Mouse (Mus musculus) MEL (cell line): ENCODE measurements at regions not wholly inside any gene's neighbourhood (a gene's known extent, or its start where the extent isn't known, plus 50 kb on each side); places are given as distances from the start of the nearest gene placed in this dataset.

ENCODE experiments used
- DNase-seq: peaks from one replicate; pipeline ENCODE4 v3.0.0; 2011; ENCODE audit warnings: low read depth, low spot score
- H3K27ac ChIP-seq: 2 replicates; pipeline ENCODE4 v1.5.1; 2012; ENCODE audit warnings: low read depth, mild to moderate bottlenecking, control low read depth, low read length, moderate library complexity; ENCODE audit not compliant: control insufficient read depth
- H3K27me3 ChIP-seq, 2 experiments: fragments of 150-350 bp in 1 of 2; sonication (generic) in 1 of 2; 2 replicates each; pipeline ENCODE4 v1.6.1; 2012; ENCODE audit warnings: low read length in 2 of 2, mild to moderate bottlenecking in 2 of 2, improper control_type of control experiment in 1 of 2, moderate library complexity in 1 of 2; ENCODE audit not compliant: insufficient read depth in 2 of 2, control insufficient read depth in 1 of 2
- H3K36me3 ChIP-seq, 2 experiments: 2 replicates each; pipeline ENCODE4 v1.6.1; 2012 to 2014; ENCODE audit warnings: low read length in 2 of 2, improper control_type of control experiment in 1 of 2, inconsistent platforms in 1 of 2, mild to moderate bottlenecking in 1 of 2; ENCODE audit not compliant: insufficient read depth in 2 of 2, control insufficient read depth in 1 of 2
- H3K4me1 ChIP-seq, 2 experiments: fragments of 150-350 bp in 1 of 2; sonication (generic) in 1 of 2; 2 replicates each; pipeline ENCODE4 v1.6.1; 2012; ENCODE audit warnings: low read length in 2 of 2, improper control_type of control experiment in 1 of 2, mild to moderate bottlenecking in 1 of 2; ENCODE audit not compliant: insufficient read depth in 2 of 2, control insufficient read depth in 1 of 2
- H3K4me3 ChIP-seq, 2 experiments: fragments of 150-350 bp in 1 of 2; sonication (generic) in 1 of 2; 2 replicates each; pipeline ENCODE4 v1.5.1; 2012; ENCODE audit warnings: low read depth in 2 of 2, low read length in 2 of 2, mild to moderate bottlenecking in 2 of 2, moderate library complexity in 2 of 2, control low read depth in 1 of 2, improper control_type of control experiment in 1 of 2; ENCODE audit not compliant: control insufficient read depth in 1 of 2, insufficient read depth in 1 of 2
- H3K79me2 ChIP-seq: 2 replicates; pipeline ENCODE4 v1.6.1; 2012; ENCODE audit warnings: mild to moderate bottlenecking, low read length, moderate library complexity; ENCODE audit not compliant: control insufficient read depth, poor library complexity, insufficient read depth
- H3K9ac ChIP-seq: 2 replicates; pipeline ENCODE4 v1.6.1; 2012; ENCODE audit warnings: low read depth, mild to moderate bottlenecking, control low read depth, low read length, moderate library complexity; ENCODE audit not compliant: control insufficient read depth, poor library complexity, severe bottlenecking
- H3K9me3 ChIP-seq: fragments of 150-350 bp; sonication (generic); replicated peaks from 2 replicates; pipeline ENCODE4 v1.6.1; 2012; ENCODE audit warnings: mild to moderate bottlenecking, low read length, improper control_type of control experiment, moderate library complexity; ENCODE audit not compliant: insufficient read depth
- CHD1 ChIP-seq: IDR thresholded peaks from 2 replicates; pipeline ENCODE4 v1.6.1; 2012; ENCODE audit warnings: low read depth, mild to moderate bottlenecking, inconsistent platforms, low read length, improper control_type of control experiment
- CHD2 ChIP-seq: IDR thresholded peaks from 2 replicates; pipeline ENCODE4 v1.6.1; 2011; ENCODE audit warnings: low read length, improper control_type of control experiment
- EP300 ChIP-seq, 2 experiments: IDR thresholded peaks; 2 replicates each; pipeline ENCODE4 v1.6.1; 2011; ENCODE audit warnings: improper control_type of control experiment in 2 of 2, low read length in 2 of 2, low read depth in 1 of 2, mild to moderate bottlenecking in 1 of 2
- GATA1 ChIP-seq: IDR thresholded peaks from 2 replicates; pipeline ENCODE4 v1.6.1; 2011; ENCODE audit warnings: low read depth, low read length, improper control_type of control experiment
- HCFC1 ChIP-seq: IDR thresholded peaks from 2 replicates; pipeline ENCODE4 v1.6.1; 2012; ENCODE audit warnings: low read depth, mild to moderate bottlenecking, inconsistent platforms, low read length, improper control_type of control experiment, moderate library complexity
- MYB ChIP-seq: IDR thresholded peaks from 2 replicates; pipeline ENCODE4 v1.6.1; 2011; ENCODE audit warnings: mild to moderate bottlenecking, low read depth, low read length, improper control_type of control experiment
- NRF1 ChIP-seq: IDR thresholded peaks from 2 replicates; pipeline ENCODE4 v1.6.1; 2014; ENCODE audit warnings: low read depth, mild to moderate bottlenecking, inconsistent platforms, low read length, improper control_type of control experiment, moderate library complexity; ENCODE audit not compliant: poor library complexity, insufficient read depth, severe bottlenecking
- RAD21 ChIP-seq: IDR thresholded peaks from 2 replicates; pipeline ENCODE4 v1.6.1; 2011; ENCODE audit warnings: mild to moderate bottlenecking, low read depth, low read length, improper control_type of control experiment
- RCOR1 ChIP-seq: IDR thresholded peaks from 2 replicates; pipeline ENCODE4 v1.6.1; 2012; ENCODE audit warnings: low read depth, mild to moderate bottlenecking, inconsistent platforms, low read length, improper control_type of control experiment
- SIN3A ChIP-seq: IDR thresholded peaks from 2 replicates; pipeline ENCODE4 v1.6.1; 2012; ENCODE audit warnings: low read length, improper control_type of control experiment, inconsistent platforms
- TAL1 ChIP-seq: IDR thresholded peaks from 2 replicates; pipeline ENCODE4 v1.6.1; 2012; ENCODE audit warnings: mild to moderate bottlenecking, inconsistent platforms, low read length, moderate library complexity, mixed read lengths
- UBTF ChIP-seq: IDR thresholded peaks from 2 replicates; pipeline ENCODE4 v1.6.1; 2012; ENCODE audit warnings: low read depth, mild to moderate bottlenecking, inconsistent platforms, low read length, improper control_type of control experiment, moderate library complexity, borderline replicate concordance; ENCODE audit not compliant: insufficient read depth
- ZC3H11A ChIP-seq: IDR thresholded peaks from 2 replicates; pipeline ENCODE4 v1.6.1; 2012; ENCODE audit warnings: low read depth, mild to moderate bottlenecking, inconsistent platforms, low read length, improper control_type of control experiment
- ZKSCAN1 ChIP-seq: IDR thresholded peaks from 2 replicates; pipeline ENCODE4 v1.6.1; 2012; ENCODE audit warnings: low read depth, mild to moderate bottlenecking, inconsistent platforms, low read length, improper control_type of control experiment, moderate library complexity
- ZMIZ1 ChIP-seq: IDR thresholded peaks from 2 replicates; pipeline ENCODE4 v1.6.1; 2012; ENCODE audit warnings: low read depth, mild to moderate bottlenecking, inconsistent platforms, low read length, improper control_type of control experiment, moderate library complexity

- H3K4me3 ChIP-seq, result peak overlapping the region; percentile 11 to 26; a peak in 2 of 4 replicates
- H3K27ac ChIP-seq, result no peak overlapping the region
- peaks cover 5 to 15% of the 10 kb centered on the region in 2 experiments; a peak in 3 of 4 replicates for H3K4me1 ChIP-seq
- H3K9me3 ChIP-seq, result no peaks in the 10 kb centered on the region
- DNase-seq, result peak; percentile 60
- TF ChIP-seq HCFC1, result 0 out of 2 replicates have a peak, but pooled peaks have one; percentile 17
- TF ChIP-seq EP300 (IDR thresholded peaks at IDR 0.05; ENCODE audit: low read depth in 1 of 2, low read length in 2 of 2), result no peak
- no peaks in the 10 kb centered on the region for H3K79me2 ChIP-seq
- peaks cover 3 to 7% of the 10 kb centered on the region in 2 experiments for H3K27me3 ChIP-seq
- H3K36me3 ChIP-seq, result peaks cover 0 to 11% of the 10 kb centered on the region in 2 experiments; a peak in 2 of 4 replicates
- H3K9ac ChIP-seq, result no peak overlapping the region
Measured at GRCm38 (mm10) chr11:117414871-117415323, 69.3 kb upstream of the Gm11733 start.

- peaks cover 0 to 11% of the 10 kb centered on the region in 2 experiments; a peak in 2 of 4 replicates for H3K36me3 ChIP-seq
- no peaks in the 10 kb centered on the region for H3K9me3 ChIP-seq
- no peak overlapping the region for H3K27ac ChIP-seq
- no peak for TF ChIP-seq ZMIZ1
- no peak for TF ChIP-seq ZC3H11A
- no peak for TF ChIP-seq CHD1
- TF ChIP-seq NRF1, result no peak
- peak; percentile 20; the same call in 1 of the 2 replicates for TF ChIP-seq RCOR1
- TF ChIP-seq MYB, result no peak
- TF ChIP-seq UBTF, result no peak
- no peak for TF ChIP-seq ZKSCAN1
- TF ChIP-seq RAD21, result no peak
- 0 out of 4 replicates have a peak, but pooled peaks of 1 of the 2 experiments have one; percentile 32 for TF ChIP-seq EP300 (IDR thresholded peaks at IDR 0.05; ENCODE audit: low read depth in 1 of 2, low read length in 2 of 2)
- no peak for TF ChIP-seq TAL1
- peak; percentile 40; the same call in 1 of the 2 replicates for TF ChIP-seq GATA1
- no peak for TF ChIP-seq SIN3A
- TF ChIP-seq CHD2, result no peak
- H3K27me3 ChIP-seq, result peaks cover 3 to 7% of the 10 kb centered on the region in 2 experiments
- peak; percentile 39 for DNase-seq
- H3K9ac ChIP-seq, result no peak overlapping the region
- no peaks in the 10 kb centered on the region for H3K79me2 ChIP-seq
- no peak overlapping the region for H3K4me3 ChIP-seq
- H3K4me1 ChIP-seq, result peaks cover 5 to 15% of the 10 kb centered on the region in 2 experiments; a peak in 3 of 4 replicates
Measured at GRCm38 (mm10) chr11:117415466-117415865, 68.7 kb upstream of the Gm11733 start.
